Mouse (Mus musculus): ENCODE measurements around the gene Tmcc3.

- no peak for TF ChIP-seq CTCF (IDR thresholded peaks at IDR 0.05; ENCODE audit: insufficient read depth, low read depth, low read length)
- no peak for TF ChIP-seq POLR2A (IDR thresholded peaks at IDR 0.05; ENCODE audit: insufficient read depth, low read depth, low read length)
Measured at GRCm38 (mm10) chr10:94382618-94383017, 70.9 kb downstream of the Tmcc3 start.
